ENCODE assay signal across 37 mouse cellular contexts in genomic region chr6:43363291-43363820, GRCm38 (mm10). TPM values are rescaled to one million over a fixed set of nuclear protein-coding genes. Genes with fewer than 3 reads are reported as not detected.
"Had no signal": no experiment of that assay in that cellular context is flagged by ENCODE, and none has a peak within 500 bp of the region (broad histone marks: within the 10 kb centered on the region; RNA-seq: fewer than 3 reads in every experiment).

No protein-coding gene starts in this region.

- H3K9ac ChIP-seq: forebrain, postnatal 0 days; heart, embryonic 12.5 days; hindbrain, embryonic 13.5 days; hindbrain, embryonic 15.5 days; kidney, embryonic 15.5 days; limb, embryonic 12.5 days; liver, embryonic 13.5 days; liver, embryonic 15.5 days; liver, postnatal 0 days had no signal

- H3K27ac ChIP-seq: heart, embryonic 10.5 days; hindbrain, embryonic 13.5 days; hindbrain, embryonic 15.5 days; hindbrain, postnatal 0 days; kidney, embryonic 15.5 days; kidney, postnatal 0 days; layer of hippocampus, adult 2 months; limb, embryonic 10.5 days; limb, embryonic 12.5 days; liver, embryonic 13.5 days; liver, embryonic 15.5 days had no signal

- H3K27me3 ChIP-seq: heart, embryonic 12.5 days; hindbrain, embryonic 13.5 days; hindbrain, embryonic 15.5 days; kidney, embryonic 15.5 days; limb, embryonic 12.5 days; liver, embryonic 13.5 days; liver, embryonic 15.5 days had no signal

- H3K36me3 ChIP-seq: heart, embryonic 10.5 days; heart, embryonic 12.5 days; hindbrain, embryonic 13.5 days; hindbrain, embryonic 15.5 days; kidney, embryonic 15.5 days; limb, embryonic 10.5 days; limb, embryonic 12.5 days; liver, embryonic 13.5 days; liver, embryonic 15.5 days had no signal

- H3K4me3 ChIP-seq: heart, embryonic 10.5 days; heart, embryonic 12.5 days; hindbrain, embryonic 13.5 days; hindbrain, embryonic 15.5 days; kidney, embryonic 15.5 days; layer of hippocampus, adult 2 months; limb, embryonic 10.5 days; limb, embryonic 12.5 days; liver, embryonic 13.5 days; liver, embryonic 15.5 days had no signal

- H3K4me1 ChIP-seq: heart, embryonic 10.5 days; hindbrain, embryonic 15.5 days; liver, embryonic 13.5 days; liver, embryonic 15.5 days had no signal

- DNase-seq: forebrain, postnatal 0 days; gastrocnemius, postnatal 14 days; gastrocnemius, postnatal 36 days; heart, adult 11 months; heart, postnatal 10 days; kidney, adult 18-20 months; kidney, adult 9 months; kidney, postnatal 14 days; kidney, postnatal 36 days; layer of hippocampus, postnatal 36 days; liver; liver, embryonic 13.5 days; liver, postnatal 0 days had no signal

RNA-seq across cellular contexts. Expression of gene Nobox, which starts 54.0 kb away (rescaled TPM):
- total RNA-seq: forebrain, postnatal 0 days; gastrocnemius, adult 18-20 months; gastrocnemius, adult 8-10 months; gastrocnemius, postnatal 14 days; gastrocnemius, postnatal 36 days; heart, adult 8-10 months; heart, postnatal 10 days; heart, postnatal 25 days; hematopoietic stem cell, adult 5-6 weeks; hindbrain, postnatal 0 days; layer of hippocampus, adult 2 months; layer of hippocampus, postnatal 36 days; left cerebral cortex, adult 8-10 months; left cerebral cortex, postnatal 10 days had no signal
- polyA plus RNA-seq: gonadal fat pad, adult 2 months; heart, embryonic 10.5 days; heart, embryonic 12.5 days; hindbrain, embryonic 11.5 days; hindbrain, embryonic 13.5 days; hindbrain, embryonic 15.5 days; hindbrain, postnatal 0 days; intestine, embryonic 14.5 days; intestine, embryonic 16.5 days; kidney, embryonic 15.5 days; kidney, postnatal 0 days; large intestine, adult 2 months; limb, embryonic 10.5 days; limb, embryonic 12.5 days; liver, embryonic 11.5 days; liver, embryonic 13.5 days; liver, embryonic 15.5 days; liver, postnatal 0 days had no signal
